In the genomic region with DNA sequence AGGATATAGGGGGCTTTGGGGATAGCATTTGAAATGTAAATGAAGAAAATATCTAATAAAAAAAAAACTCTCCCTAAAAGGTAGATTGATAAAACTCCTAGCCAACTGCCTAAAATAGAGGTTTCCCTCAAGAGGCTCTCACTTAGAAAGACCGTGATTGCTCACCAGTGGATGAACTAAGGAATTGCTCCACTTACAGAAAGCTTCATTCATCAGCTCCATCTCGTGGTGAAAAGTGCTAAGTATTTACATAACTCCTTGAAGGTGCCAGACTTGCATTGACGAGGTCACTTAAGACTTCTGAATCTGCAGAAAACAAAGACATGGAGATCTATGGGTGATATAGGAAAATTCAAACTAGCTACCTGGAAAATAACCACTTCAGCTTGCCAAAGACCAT, we compare ENCODE assay signal across 12 mouse cellular contexts. TPM values are rescaled to one million over a fixed set of nuclear protein-coding genes. Genes with fewer than 3 reads are reported as not detected.
A peak's percentile ranks its signal among the peaks of the same experiment; 100 is the strongest.
DNase-seq lines count a peak whose midpoint lies in the region; ATAC-seq and TF ChIP-seq lines count a peak whose summit lies in the region.
"Had no signal": no experiment of that assay in that cellular context is flagged by ENCODE, and none has a peak within 500 bp of the region (broad histone marks: within the 10 kb centered on the region; RNA-seq: fewer than 3 reads in every experiment).

No protein-coding gene starts in this region.

- no peaks in the 10 kb centered on the region for H3K9me3 ChIP-seq in lung, embryonic 16.5 days (ENCODE audit: control insufficient read depth, low read length)
- H3K9me3 ChIP-seq in MEL (replicated peaks; ENCODE audit: insufficient read depth, low read length) = no peaks in the 10 kb centered on the region
- H3K9me3 ChIP-seq: limb, embryonic 15.5 days; neural tube, embryonic 12.5 days had no signal

- peak; percentile 19; the same call in 1 of the 2 replicates for TF ChIP-seq CTCF in gastrocnemius, adult 2 months (IDR thresholded peaks at IDR 0.05)
- TF ChIP-seq CTCF in MEL (IDR thresholded peaks at IDR 0.05 in 2 of 3, conservative IDR thresholded peaks at IDR 0.05 in 1 of 3; ENCODE audit: control insufficient read depth in 1 of 3, insufficient read depth in 1 of 3, low read depth in 2 of 3, low read length in 3 of 3, poor library complexity in 1 of 3, severe bottlenecking in 1 of 3) = peak in 1 of 3 experiments; percentile 23; a peak in 1 of 6 replicates

- H3K4me1 ChIP-seq in lung, embryonic 16.5 days (replicated peaks; ENCODE audit: control insufficient read depth, insufficient read depth, low read length) = no peaks in the 10 kb centered on the region
- H3K4me1 ChIP-seq in MEL (ENCODE audit: control insufficient read depth in 1 of 2, insufficient read depth in 2 of 2, low read length in 2 of 2) = no peaks in the 10 kb centered on the region
- H3K4me1 ChIP-seq: limb, embryonic 15.5 days; neural tube, embryonic 12.5 days had no signal

- no peak for DNase-seq in gastrocnemius, adult 2 months
- no peak for DNase-seq in gastrocnemius, postnatal 25 days
- DNase-seq in lung, postnatal 25 days (ENCODE audit: low spot score) = no peak
- DNase-seq in MEL (ENCODE audit: low read depth, low spot score) = peak; percentile 9
- DNase-seq in layer of hippocampus, adult 9-10 months (ENCODE audit: low spot score) = peak; percentile 48
- DNase-seq in testis, postnatal 10 days (ENCODE audit: low spot score) = no peak
- no peak for DNase-seq in urinary bladder, postnatal 4 days (ENCODE audit: low spot score in 2 of 2)
- DNase-seq: cerebellum, adult 9-11 months had no signal

- intact Hi-C loops in gastrocnemius, adult 2 months (cut with DNase I) = no loop called here

- TF ChIP-seq POLR2A in MEL (IDR thresholded peaks at IDR 0.05; ENCODE audit: control insufficient read depth in 1 of 2, insufficient read depth in 1 of 2, low read depth in 1 of 2, low read length in 2 of 2, poor library complexity in 1 of 2) = no peak

- no peak overlapping the region for H3K9ac ChIP-seq in lung, embryonic 16.5 days (ENCODE audit: low read length)
- no peak overlapping the region for H3K9ac ChIP-seq in MEL (ENCODE audit: control insufficient read depth, low read depth, low read length, poor library complexity, severe bottlenecking)
- H3K9ac ChIP-seq: limb, embryonic 15.5 days; neural tube, embryonic 12.5 days had no signal

- WGBS in lung, embryonic 16.5 days = 21% methylated on average over 3 of the region's 3 CpGs

- no peaks in the 10 kb centered on the region for H3K36me3 ChIP-seq in lung, embryonic 16.5 days (ENCODE audit: control insufficient read depth, insufficient read depth, low read length)
- H3K36me3 ChIP-seq in MEL (ENCODE audit: control insufficient read depth in 1 of 2, insufficient read depth in 2 of 2, low read length in 2 of 2) = no peaks in the 10 kb centered on the region
- H3K36me3 ChIP-seq: limb, embryonic 15.5 days; neural tube, embryonic 12.5 days had no signal

- H3K4me3 ChIP-seq in gastrocnemius, adult 2 months = no peak overlapping the region
- H3K4me3 ChIP-seq in lung, embryonic 16.5 days (ENCODE audit: low read length) = no peak overlapping the region
- H3K4me3 ChIP-seq in MEL (ENCODE audit: control insufficient read depth in 1 of 2, insufficient read depth in 1 of 2, low read depth in 2 of 2, low read length in 2 of 2) = no peak overlapping the region
- H3K4me3 ChIP-seq: limb, embryonic 15.5 days; neural tube, embryonic 12.5 days had no signal

- H3K79me2 ChIP-seq in MEL (ENCODE audit: control insufficient read depth, insufficient read depth, low read length, poor library complexity) = no peaks in the 10 kb centered on the region

- ATAC-seq in lung, embryonic 16.5 days (ENCODE audit: low read depth) = peak; percentile 59

- H3K27ac ChIP-seq in gastrocnemius, adult 2 months = no peak overlapping the region
- H3K27ac ChIP-seq in lung, embryonic 16.5 days (ENCODE audit: low read length) = no peak overlapping the region
- no peak overlapping the region for H3K27ac ChIP-seq in MEL (ENCODE audit: control insufficient read depth, low read depth, low read length)
- H3K27ac ChIP-seq: limb, embryonic 15.5 days; neural tube, embryonic 12.5 days had no signal

- TF ChIP-seq RAD21 in MEL (IDR thresholded peaks at IDR 0.05; ENCODE audit: low read depth, low read length) = peak; percentile 18

- no peaks in the 10 kb centered on the region for H3K27me3 ChIP-seq in lung, embryonic 16.5 days (ENCODE audit: control insufficient read depth, insufficient read depth, low read depth, low read length)
- H3K27me3 ChIP-seq in MEL (ENCODE audit: control insufficient read depth in 1 of 2, insufficient read depth in 2 of 2, low read length in 2 of 2) = no peaks in the 10 kb centered on the region; a peak in 1 of 4 replicates
- H3K27me3 ChIP-seq: limb, embryonic 15.5 days; neural tube, embryonic 12.5 days had no signal

- no peak overlapping the region for H3K4me2 ChIP-seq in lung, embryonic 16.5 days (ENCODE audit: low read depth, low read length)
- H3K4me2 ChIP-seq: limb, embryonic 15.5 days; neural tube, embryonic 12.5 days had no signal

- TF ChIP-seq EP300 in MEL (IDR thresholded peaks at IDR 0.05; ENCODE audit: low read depth in 1 of 2, low read length in 2 of 2) = no peak

TF ChIP-seq in MEL, 35 proteins besides CTCF, POLR2A, EP300 and RAD21:
- no peak for TF ChIP-seq CHD1 (IDR thresholded peaks at IDR 0.05; ENCODE audit: low read depth, low read length)
- no peak for TF ChIP-seq ELF1 (IDR thresholded peaks at IDR 0.05; ENCODE audit: low read depth, low read length)
- TF ChIP-seq SMC3 (IDR thresholded peaks at IDR 0.05; ENCODE audit: low read depth, low read length) = peak; percentile 33

RNA-seq across cellular contexts. Expression of a gene that starts 17.4 kb away (rescaled TPM):
- not detected for total RNA-seq in gastrocnemius, adult 2 months (2021)
- total RNA-seq in gastrocnemius, postnatal 25 days (2021) = not detected
- not detected in 2 replicates for polyA plus RNA-seq in lung, embryonic 16.5 days (2015; fragmentation: Nextera tagmentation; extraction: Ambion mirVana)
- total RNA-seq in MEL (2012; rRNA removed) = not detected in 2 replicates
- polyA plus RNA-seq in MEL (2012; ENCODE audit: insufficient read depth in 1 of 2, insufficient read length in 2 of 2, low read depth in 1 of 2, low replicate concordance in 2 of 2, missing spikeins in 1 of 2) = not detected
- polyA plus RNA-seq: heart, embryonic 14.5 days; limb, embryonic 15.5 days; neural tube, embryonic 12.5 days had no signal

RNA-seq across cellular contexts. Expression of a gene that starts 48.0 kb away (rescaled TPM):
- total RNA-seq in gastrocnemius, adult 2 months (2021) = 10 to 100 TPM; 36.9 to 64.3 TPM
- total RNA-seq in gastrocnemius, postnatal 25 days (2021) = 10 to 100 TPM; 29.6 to 39.7 TPM
- 47.7 and 52.5 TPM in 2 replicates for polyA plus RNA-seq in lung, embryonic 16.5 days (2015; fragmentation: Nextera tagmentation; extraction: Ambion mirVana)
- total RNA-seq in MEL (2012; rRNA removed) = 1.2 and 1.4 TPM in 2 replicates
- 1 to 10 TPM in 1 of 2 experiments, not detected in 1; 1.2 TPM for polyA plus RNA-seq in MEL (2012; ENCODE audit: insufficient read depth in 1 of 2, insufficient read length in 2 of 2, low read depth in 1 of 2, low replicate concordance in 2 of 2, missing spikeins in 1 of 2)

RNA-seq across cellular contexts. Expression of a gene that starts 57.0 kb away (rescaled TPM):
- total RNA-seq in gastrocnemius, adult 2 months (2021) = not detected
- total RNA-seq in gastrocnemius, postnatal 25 days (2021) = not detected
- not detected in 2 replicates for polyA plus RNA-seq in lung, embryonic 16.5 days (2015; fragmentation: Nextera tagmentation; extraction: Ambion mirVana)
- not detected in 2 replicates for total RNA-seq in MEL (2012; rRNA removed)
- not detected for polyA plus RNA-seq in MEL (2012; ENCODE audit: insufficient read depth in 1 of 2, insufficient read length in 2 of 2, low read depth in 1 of 2, low replicate concordance in 2 of 2, missing spikeins in 1 of 2)
- polyA plus RNA-seq: heart, embryonic 14.5 days; limb, embryonic 15.5 days; neural tube, embryonic 12.5 days had no signal

Comparison
In these comparisons a context has a peak if more than half of its experiments do, and no peak if none do; other contexts are left out.
1. DNase-seq: peak in MEL (single experiment) and layer of hippocampus, adult 9-10 months (single experiment); none in gastrocnemius, adult 2 months (single experiment), gastrocnemius, postnatal 25 days (single experiment), lung, postnatal 25 days (single experiment), testis, postnatal 10 days (single experiment) and urinary bladder, postnatal 4 days (0 of 2).
2. RNA of a gene that starts 48.0 kb away (total RNA-seq): 36.9 to 64.3 TPM in gastrocnemius, adult 2 months and 29.6 to 39.7 TPM in gastrocnemius, postnatal 25 days; 1.2 to 1.4 TPM in MEL; every median in the first group is over 10 times any median in the second.